Mouse (Mus musculus) liver, embryonic 14.5 days (tissue): ENCODE measurements around the gene Fkbp8.

ENCODE experiments used
- CTCF ChIP-seq: IDR thresholded peaks from 2 replicates; pipeline ENCODE4 v1.5.1; 2016; ENCODE audit warnings: antibody characterized with exemption, low read depth, control low read depth
- EP300 ChIP-seq: IDR thresholded peaks from 2 replicates; pipeline ENCODE4 v1.6.1; 2016; ENCODE audit warnings: antibody characterized with exemption, low read depth

GRCm38 (mm10) chr8:70565561-70565960, 38.0 kb downstream of the Fkbp8 start:
- TF ChIP-seq CTCF: no peak
- no peak for TF ChIP-seq EP300
